Mouse (Mus musculus) spleen, postnatal 10 days (tissue): Measurements from ENCODE around the gene Pelp1.
"Not testable (repeated sequence)": the region's sequence is repeated elsewhere in the genome, so short reads cannot be mapped to it uniquely, and the experiment has no call there.

Source experiments
- DNase-seq, 2 experiments: peaks; one replicate each; pipeline ENCODE4 v3.0.0; 2021 to 2022; ENCODE audit warnings: low spot score in 2 of 2

Pelp1 gene

GRCm38 (mm10) chr11:70426598-70426997 is 16.8 kb upstream of the Pelp1 start:
- not testable (repeated sequence) for DNase-seq

GRCm38 (mm10) chr11:70419486-70419885 is 9.7 kb upstream of the Pelp1 start:
- no peak for DNase-seq

- DNase-seq = no peak
Observed at GRCm38 (mm10) chr11:70418199-70418598, 8.4 kb upstream of the Pelp1 start.

- DNase-seq = peak; percentile 78 to 86
Observed at GRCm38 (mm10) chr11:70413961-70414360, 4.1 kb upstream of the Pelp1 start.

GRCm38 (mm10) chr11:70412591-70412990 is 2.8 kb upstream of the Pelp1 start:
- no peak for DNase-seq

GRCm38 (mm10) chr11:70410297-70410643 is 439 bp upstream of the Pelp1 start:
- DNase-seq = no peak

- DNase-seq = no peak
Observed at GRCm38 (mm10) chr11:70403598-70403997, 6.2 kb downstream of the Pelp1 start.

- no peak for DNase-seq
Observed at GRCm38 (mm10) chr11:70389421-70389820, 20.4 kb downstream of the Pelp1 start.

- DNase-seq = no peak
Observed at GRCm38 (mm10) chr11:70387436-70387835, 22.4 kb downstream of the Pelp1 start.

- DNase-seq = no peak
Observed at GRCm38 (mm10) chr11:70384136-70384535, 25.7 kb downstream of the Pelp1 start.

- no peak for DNase-seq
Observed at GRCm38 (mm10) chr11:70381330-70381729, 28.5 kb downstream of the Pelp1 start.

GRCm38 (mm10) chr11:70380478-70381005 is 29.3 kb downstream of the Pelp1 start:
- DNase-seq = no peak

- no peak for DNase-seq
Observed at GRCm38 (mm10) chr11:70376054-70376453, 33.8 kb downstream of the Pelp1 start.

- no peak for DNase-seq
Observed at GRCm38 (mm10) chr11:70374302-70374701, 35.5 kb downstream of the Pelp1 start.

- DNase-seq = no peak
Observed at GRCm38 (mm10) chr11:70372849-70373557, 36.8 kb downstream of the Pelp1 start.

GRCm38 (mm10) chr11:70372396-70372795 is 37.4 kb downstream of the Pelp1 start:
- DNase-seq = no peak

GRCm38 (mm10) chr11:70368626-70369025 is 41.2 kb downstream of the Pelp1 start:
- not testable (repeated sequence) for DNase-seq

- DNase-seq = not testable (repeated sequence)
Observed at GRCm38 (mm10) chr11:70367701-70368100, 42.1 kb downstream of the Pelp1 start.

- peak in 1 of 2 experiments; percentile 35 for DNase-seq
Observed at GRCm38 (mm10) chr11:70351868-70352267, 58.0 kb downstream of the Pelp1 start, which contains the start of gene Alox15. Alox15 (minus strand) TSS chr11:70352031.

- no peak for DNase-seq
Observed at GRCm38 (mm10) chr11:70348630-70349029, 61.2 kb downstream of the Pelp1 start.

- no peak for DNase-seq
Observed at GRCm38 (mm10) chr11:70347861-70348260, 62.0 kb downstream of the Pelp1 start.

- DNase-seq = no peak
Observed at GRCm38 (mm10) chr11:70345546-70345945, 64.3 kb downstream of the Pelp1 start.

GRCm38 (mm10) chr11:70345061-70345460 is 64.8 kb downstream of the Pelp1 start:
- no peak for DNase-seq
